Mouse (Mus musculus) CH12.LX (cell line): ENCODE data around the gene Orai1.

Experiments
- CTCF ChIP-seq, 2 experiments: IDR thresholded peaks in 1 of 2; conservative IDR thresholded peaks in 1 of 2; 2 replicates each; pipeline ENCODE4 v1.5.1; 2011 to 2012; ENCODE audit warnings: low read depth in 2 of 2, low read length in 2 of 2, improper control_type of control experiment in 1 of 2, inconsistent platforms in 1 of 2, mild to moderate bottlenecking in 1 of 2, moderate library complexity in 1 of 2
- POLR2A ChIP-seq: IDR thresholded peaks from 2 replicates; pipeline ENCODE4 v1.6.1; 2011; ENCODE audit warnings: low read depth, mild to moderate bottlenecking, improper control_type of control experiment, low read length
- USF2 ChIP-seq: conservative IDR thresholded peaks from 2 replicates; pipeline ENCODE4 v1.6.1; 2011; ENCODE audit warnings: low read depth, low read length, improper control_type of control experiment

- TF ChIP-seq POLR2A = peak; percentile 66
- TF ChIP-seq USF2 = no peak
- no peak for TF ChIP-seq CTCF (conservative IDR thresholded peaks at IDR 0.05 in 1 of 2, IDR thresholded peaks at IDR 0.05 in 1 of 2; ENCODE audit: low read depth in 2 of 2, low read length in 2 of 2)
Measured at GRCm38 (mm10) chr5:122987211-122988020, 27.5 kb upstream of the Orai1 start.
